Mouse (Mus musculus) cerebellum, postnatal 36 days (tissue): ENCODE results near the gene Gabpa.
A peak's percentile ranks its signal among the peaks of the same experiment; 100 is the strongest.

Source experiments
- DNase-seq, 2 experiments: peaks; one replicate each; pipeline ENCODE4 v3.0.0; 2021 to 2022; ENCODE audit warnings: mixed read lengths in 2 of 2

Gene Gabpa

GRCm38 (mm10) chr16:84834745-84835440 lies at the start of gene Gabpa:
TSS of gene Gabpa (plus strand) at chr16:84834925.
- DNase-seq: peak; percentile 92 to 93

GRCm38 (mm10) chr16:84784966-84785365 lies 49.8 kb upstream of the Gabpa start:
- no peak for DNase-seq

- DNase-seq: no peak
These were observed 44.0 kb upstream of the Gabpa start for GRCm38 (mm10) chr16:84790595-84791165.

GRCm38 (mm10) chr16:84793401-84793800 lies 41.3 kb upstream of the Gabpa start:
- DNase-seq: no peak

GRCm38 (mm10) chr16:84795337-84795736 lies 39.4 kb upstream of the Gabpa start:
- no peak for DNase-seq

GRCm38 (mm10) chr16:84796678-84797077 lies 38.0 kb upstream of the Gabpa start:
- DNase-seq: no peak

- DNase-seq: no peak
These were observed 34.7 kb upstream of the Gabpa start for GRCm38 (mm10) chr16:84800038-84800437.

- DNase-seq: peak in 1 of 2 experiments; percentile 7
These were observed 32.5 kb upstream of the Gabpa start for GRCm38 (mm10) chr16:84802217-84802616.

- DNase-seq: no peak
These were observed 29.9 kb upstream of the Gabpa start for GRCm38 (mm10) chr16:84804866-84805265.

- DNase-seq: no peak
These were observed 28.6 kb upstream of the Gabpa start for GRCm38 (mm10) chr16:84806175-84806574.

GRCm38 (mm10) chr16:84807874-84808273 lies 26.9 kb upstream of the Gabpa start:
- no peak for DNase-seq

- no peak for DNase-seq
These were observed 24.5 kb upstream of the Gabpa start for GRCm38 (mm10) chr16:84810254-84810653.

GRCm38 (mm10) chr16:84813852-84814251 lies 20.9 kb upstream of the Gabpa start:
- DNase-seq: no peak

GRCm38 (mm10) chr16:84814511-84814910 lies 20.2 kb upstream of the Gabpa start:
- DNase-seq: no peak

GRCm38 (mm10) chr16:84817423-84817822 lies 17.3 kb upstream of the Gabpa start:
- DNase-seq: no peak

GRCm38 (mm10) chr16:84825009-84825408 lies 9.7 kb upstream of the Gabpa start:
- DNase-seq: no peak

- no peak for DNase-seq
These were observed 3.0 kb upstream of the Gabpa start for GRCm38 (mm10) chr16:84831696-84832095.

- DNase-seq: peak; percentile 76 to 80
These were observed 2.0 kb upstream of the Gabpa start for GRCm38 (mm10) chr16:84832736-84833135.

- no peak for DNase-seq
These were observed 381 bp upstream of the Gabpa start for GRCm38 (mm10) chr16:84834344-84834743.

- DNase-seq: peak; percentile 82 to 86
These were observed 707 bp downstream of the Gabpa start, which contains the start of gene Atp5j for GRCm38 (mm10) chr16:84835441-84835822. TSS of gene Atp5j (minus strand) at chr16:84835625.

GRCm38 (mm10) chr16:84835823-84836743 lies 1.4 kb downstream of the Gabpa start:
- peak; percentile 28 to 38 for DNase-seq

- no peak for DNase-seq
These were observed 3.9 kb downstream of the Gabpa start for GRCm38 (mm10) chr16:84838576-84838975.

- DNase-seq: no peak
These were observed 18.8 kb downstream of the Gabpa start for GRCm38 (mm10) chr16:84853492-84853891.
